Mouse (Mus musculus) ES-Bruce4 (cell line): ENCODE measurements around the gene Prkar2a. TPM values are rescaled to one million over a fixed set of nuclear protein-coding genes. Genes with fewer than 3 reads are reported as not detected.

ENCODE experiments used
- H3K27ac ChIP-seq: 2 replicates; pipeline ENCODE4 v1.5.1; 2012; ENCODE audit warnings: low read length, inconsistent platforms; ENCODE audit not compliant: insufficient read depth
- H3K27me3 ChIP-seq: 2 replicates; pipeline ENCODE4 v1.6.1; 2012; ENCODE audit warnings: mild to moderate bottlenecking, low read length, inconsistent platforms; ENCODE audit not compliant: control insufficient read depth, poor library complexity, insufficient read depth, severe bottlenecking
- H3K36me3 ChIP-seq: 2 replicates; pipeline ENCODE4 v1.6.1; 2012; ENCODE audit warnings: inconsistent platforms, mild to moderate bottlenecking, low read length, moderate library complexity; ENCODE audit not compliant: control insufficient read depth, poor library complexity, insufficient read depth, severe bottlenecking
- H3K4me1 ChIP-seq: one replicate; pipeline ENCODE4 v1.8.1; 2011; ENCODE audit warnings: low read length; ENCODE audit not compliant: control insufficient read depth, insufficient read depth
- H3K4me3 ChIP-seq: 2 replicates; pipeline ENCODE4 v1.5.1; 2011; ENCODE audit warnings: low read depth, mild to moderate bottlenecking, low read length
- H3K9ac ChIP-seq: 2 replicates; pipeline ENCODE4 v1.6.1; 2012; ENCODE audit warnings: low read depth, mild to moderate bottlenecking, inconsistent platforms; ENCODE audit not compliant: poor library complexity, severe bottlenecking
- H3K9me3 ChIP-seq: replicated peaks from 2 replicates; pipeline ENCODE4 v1.6.1; 2012; ENCODE audit warnings: mild to moderate bottlenecking, low read length, inconsistent platforms; ENCODE audit not compliant: control insufficient read depth, poor library complexity, insufficient read depth, severe bottlenecking
- CTCF ChIP-seq: IDR thresholded peaks from one replicate; pipeline ENCODE4 v1.8.1; 2011; ENCODE audit warnings: low read depth, low read length
- EP300 ChIP-seq: IDR thresholded peaks from 2 replicates; pipeline ENCODE4 v1.6.1; 2011; ENCODE audit warnings: low read depth, low read length; ENCODE audit not compliant: insufficient read depth
- POLR2A ChIP-seq: IDR thresholded peaks from one replicate; pipeline ENCODE4 v1.8.1; 2011; ENCODE audit warnings: low read length; ENCODE audit not compliant: insufficient read depth
- polyA plus RNA-seq: library from polyadenylated mRNA; stranded (reverse); fragments of >200 nt; gene quantifications from 2 replicates; pipeline ENCODE4 v1.2.4, GENCODE M21; 2011; ENCODE audit warnings: low read depth; ENCODE audit not compliant: missing spikeins, insufficient read depth, insufficient read length

Prkar2a gene
- polyA plus RNA-seq, 1 experiment = 72.2 TPM

DNA sequence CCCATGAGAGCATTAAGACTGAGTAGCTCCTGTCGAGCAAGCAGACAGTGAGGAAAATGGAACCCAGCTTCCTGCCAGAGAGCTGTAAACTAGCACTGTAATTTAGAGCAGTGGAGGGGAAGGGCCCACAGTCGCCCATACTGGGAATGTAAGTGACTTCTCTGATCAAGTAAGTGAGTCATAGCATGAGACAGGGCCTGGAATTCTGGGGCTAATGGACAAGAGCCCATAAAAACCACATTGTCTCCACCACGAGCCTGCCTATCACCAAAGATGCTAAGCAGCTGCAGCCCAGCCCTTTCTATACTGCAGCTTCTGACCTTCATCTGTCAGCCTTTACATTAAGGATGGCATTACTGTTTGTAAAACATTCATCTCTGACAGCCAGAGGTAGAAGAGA lies 50.1 kb downstream of the Prkar2a start:
- Histone ChIP-seq H3K4me1 (no peaks in the 10 kb centered on the region), H3K36me3 (peaks cover 14% of the 10 kb centered on the region; the same call in 1 of the 2 replicates), H3K4me3 (no peak overlapping the region), H3K9ac (no peak overlapping the region), H3K9me3 (no peaks in the 10 kb centered on the region), H3K27ac (no peak overlapping the region), H3K27me3 (no peaks in the 10 kb centered on the region)
- no peak for TF ChIP-seq CTCF
- no peak for TF ChIP-seq EP300
- TF ChIP-seq POLR2A = no peak

DNA sequence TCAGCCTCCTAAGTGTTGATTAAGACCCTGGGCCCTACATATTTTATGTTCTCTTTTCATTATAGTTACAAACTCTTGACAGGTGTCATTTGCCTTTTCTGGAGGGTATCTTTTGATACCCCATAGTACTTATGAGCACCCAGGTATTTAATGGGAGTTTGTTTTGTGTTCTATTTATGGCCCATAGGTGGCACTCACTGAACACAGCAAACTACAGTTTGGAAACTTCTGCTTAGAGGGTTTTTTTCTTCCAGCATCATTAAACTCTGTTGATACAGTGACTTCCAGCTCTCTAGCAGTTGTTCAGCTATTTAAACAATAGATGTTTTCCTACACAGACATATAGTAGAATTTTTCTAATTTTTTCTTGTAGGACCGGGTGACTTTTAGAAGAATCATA lies 50.9 kb downstream of the Prkar2a start:
- no peaks in the 10 kb centered on the region for H3K9me3 ChIP-seq
- H3K27ac ChIP-seq = no peak overlapping the region
- H3K4me1 ChIP-seq = no peaks in the 10 kb centered on the region
- H3K9ac ChIP-seq = no peak overlapping the region
- H3K4me3 ChIP-seq = no peak overlapping the region
- H3K27me3 ChIP-seq = no peaks in the 10 kb centered on the region
- peaks cover 17% of the 10 kb centered on the region; the same call in 1 of the 2 replicates for H3K36me3 ChIP-seq
- TF ChIP-seq EP300 = no peak
- no peak for TF ChIP-seq POLR2A
- no peak for TF ChIP-seq CTCF

DNA sequence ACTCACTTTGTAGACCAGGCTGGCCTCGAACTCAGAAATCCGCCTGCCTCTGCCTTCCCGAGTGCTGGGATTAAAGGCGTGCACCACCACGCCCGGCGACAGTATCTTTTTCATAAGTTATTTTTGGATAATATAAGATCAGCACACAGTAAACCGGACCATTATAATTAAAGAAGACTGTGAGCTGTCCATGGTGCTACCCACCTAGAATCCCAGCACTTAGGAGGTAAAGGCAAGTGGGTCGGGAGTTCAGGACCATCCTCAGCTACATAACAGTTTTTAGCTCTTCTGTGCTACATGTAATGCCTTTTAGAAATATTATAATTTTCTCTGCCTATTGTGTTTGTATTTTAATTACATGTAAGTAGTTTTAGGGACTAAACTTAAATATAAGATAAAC lies 52.9 kb downstream of the Prkar2a start:
- no peak for TF ChIP-seq EP300
- no peak for TF ChIP-seq POLR2A
- TF ChIP-seq CTCF = no peak
- Histone ChIP-seq H3K4me1 (no peaks in the 10 kb centered on the region), H3K36me3 (peaks cover 21% of the 10 kb centered on the region), H3K4me3 (no peak overlapping the region), H3K27me3 (no peaks in the 10 kb centered on the region), H3K9me3 (no peaks in the 10 kb centered on the region), H3K27ac (no peak overlapping the region), H3K9ac (no peak overlapping the region)

DNA sequence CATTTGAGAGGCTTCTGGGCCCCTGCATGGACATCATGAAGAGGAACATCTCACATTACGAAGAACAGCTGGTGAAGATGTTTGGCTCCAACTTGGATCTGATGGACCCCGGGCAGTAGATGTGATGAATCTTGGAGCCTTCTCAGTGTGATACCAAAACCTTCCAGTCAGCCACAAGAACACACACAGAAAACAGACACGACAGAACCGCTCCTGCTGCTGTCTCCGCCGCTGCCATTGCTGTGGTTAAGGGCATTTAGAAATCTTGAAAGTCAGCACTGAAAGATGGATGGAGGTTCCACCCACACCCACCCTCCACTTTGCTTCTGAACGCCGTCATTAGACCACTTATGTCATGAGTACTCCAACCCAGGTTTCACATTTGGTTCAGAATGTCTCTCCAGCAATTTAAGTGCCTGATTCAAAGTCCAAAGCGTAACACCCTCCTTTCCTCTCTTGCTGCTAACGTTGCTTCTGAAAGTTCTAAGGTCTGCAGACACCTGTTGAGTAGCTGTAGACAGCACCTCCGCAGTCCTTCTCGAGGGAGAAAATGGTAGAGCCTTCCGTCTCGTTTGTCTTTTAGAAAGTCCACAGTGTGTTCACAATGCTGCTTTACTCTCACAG lies 57.9 kb downstream of the Prkar2a start:
- TF ChIP-seq POLR2A (no peak), EP300 (no peak), CTCF (no peak)
- Histone ChIP-seq H3K27me3 (no peaks in the 10 kb centered on the region), H3K9me3 (no peaks in the 10 kb centered on the region), H3K4me1 (no peaks in the 10 kb centered on the region), H3K27ac (no peak overlapping the region), H3K36me3 (peaks cover 21% of the 10 kb centered on the region), H3K4me3 (no peak overlapping the region), H3K9ac (no peak overlapping the region)

DNA sequence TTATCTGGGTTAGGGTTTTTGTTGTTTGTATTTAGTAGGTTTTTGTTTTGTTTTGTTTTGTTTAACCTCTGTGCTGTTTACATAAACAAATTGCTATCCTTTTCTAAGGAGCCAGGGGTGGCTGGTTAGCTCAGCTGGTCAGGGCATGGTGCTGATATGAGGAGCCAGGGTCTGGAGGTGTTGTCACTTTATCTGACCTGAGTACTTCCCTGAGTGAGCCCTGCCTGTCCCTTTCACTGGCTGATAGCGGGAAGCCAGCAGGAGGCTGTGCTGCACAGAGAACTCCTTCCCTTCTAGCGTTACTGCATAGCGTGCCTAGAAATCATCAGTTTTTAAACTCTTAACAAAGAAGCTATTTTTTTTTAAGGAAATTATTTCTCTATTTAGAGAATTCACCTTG lies 58.6 kb downstream of the Prkar2a start:
- Histone ChIP-seq H3K27me3 (no peaks in the 10 kb centered on the region), H3K27ac (no peak overlapping the region), H3K36me3 (peaks cover 19% of the 10 kb centered on the region), H3K4me1 (no peaks in the 10 kb centered on the region), H3K4me3 (no peak overlapping the region), H3K9ac (no peak overlapping the region), H3K9me3 (no peaks in the 10 kb centered on the region)
- TF ChIP-seq EP300 = no peak
- no peak for TF ChIP-seq POLR2A
- TF ChIP-seq CTCF = no peak

DNA sequence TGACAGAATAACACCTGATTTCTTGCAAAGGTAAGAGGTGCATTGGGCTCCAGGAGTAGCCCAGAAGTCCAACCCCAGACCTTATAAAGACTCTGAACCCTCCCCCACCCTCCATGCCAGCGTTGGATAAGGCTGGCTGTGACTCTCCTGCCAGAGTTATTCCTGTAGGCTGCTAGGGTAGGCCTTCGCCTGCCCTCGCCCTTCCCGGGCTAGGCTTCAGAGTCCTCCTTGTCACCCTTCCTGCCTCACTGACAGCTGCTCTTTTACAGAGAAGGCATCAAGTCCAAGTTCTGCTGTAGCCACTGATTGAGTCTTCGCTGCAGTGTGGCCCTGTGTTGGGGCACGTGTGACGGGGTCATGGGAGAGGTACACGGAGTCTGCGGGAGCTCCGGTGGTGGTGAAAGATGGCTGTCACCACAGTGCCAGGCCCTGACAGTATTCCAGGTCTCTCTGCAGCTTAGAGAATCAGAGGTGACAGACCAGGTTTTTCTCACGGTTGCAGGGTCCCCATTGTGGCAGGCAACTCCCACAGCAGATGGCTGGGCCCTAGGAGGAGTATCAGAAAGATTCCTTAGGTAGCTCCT lies 59.6 kb downstream of the Prkar2a start:
- Histone ChIP-seq H3K27ac (no peak overlapping the region), H3K27me3 (no peaks in the 10 kb centered on the region), H3K9me3 (no peaks in the 10 kb centered on the region), H3K9ac (no peak overlapping the region), H3K36me3 (peaks cover 14% of the 10 kb centered on the region), H3K4me1 (peaks cover 2% of the 10 kb centered on the region), H3K4me3 (no peak overlapping the region)
- TF ChIP-seq CTCF (no peak), POLR2A (no peak), EP300 (no peak)
